Mouse (Mus musculus) right cerebral cortex, postnatal 36 days (tissue): ENCODE data around the gene Bag3.
A peak's percentile ranks its signal among the peaks of the same experiment; 100 is the strongest.
"Not testable (repeated sequence)": the region's sequence is repeated elsewhere in the genome, so short reads cannot be mapped to it uniquely, and the experiment has no call there.

Experiments used
- DNase-seq, 2 experiments: peaks; one replicate each; pipeline ENCODE4 v3.0.0; 2022; ENCODE audit warnings: low spot score in 2 of 2, mixed read lengths in 1 of 2

Bag3 gene

GRCm38 (mm10) chr7:128567561-128568244 lies 44.3 kb downstream of the Bag3 start:
- no peak for DNase-seq

- DNase-seq = not testable (repeated sequence)
Measured at GRCm38 (mm10) chr7:128569429-128569828, 46.0 kb downstream of the Bag3 start.

- DNase-seq = no peak
Measured at GRCm38 (mm10) chr7:128569987-128570656, 46.7 kb downstream of the Bag3 start.

GRCm38 (mm10) chr7:128570657-128571056 lies 47.2 kb downstream of the Bag3 start:
- DNase-seq = not testable (repeated sequence)

GRCm38 (mm10) chr7:128572030-128572429 lies 48.6 kb downstream of the Bag3 start:
- no peak for DNase-seq

GRCm38 (mm10) chr7:128575211-128575610 lies 51.8 kb downstream of the Bag3 start:
- DNase-seq = no peak

- no peak for DNase-seq
Measured at GRCm38 (mm10) chr7:128575794-128576193, 52.4 kb downstream of the Bag3 start.

GRCm38 (mm10) chr7:128577607-128578006 lies 54.2 kb downstream of the Bag3 start:
- no peak for DNase-seq

GRCm38 (mm10) chr7:128578199-128578945 lies 55.0 kb downstream of the Bag3 start:
- DNase-seq = no peak

- DNase-seq = no peak
Measured at GRCm38 (mm10) chr7:128579381-128579780, 56.0 kb downstream of the Bag3 start.

- no peak for DNase-seq
Measured at GRCm38 (mm10) chr7:128580318-128580717, 56.9 kb downstream of the Bag3 start.

GRCm38 (mm10) chr7:128581864-128582484 lies 58.6 kb downstream of the Bag3 start:
- no peak for DNase-seq

GRCm38 (mm10) chr7:128583213-128583948 lies 60.0 kb downstream of the Bag3 start:
- peak; percentile 79 to 87 for DNase-seq

- DNase-seq = no peak
Measured at GRCm38 (mm10) chr7:128587334-128587933, 64.0 kb downstream of the Bag3 start.

GRCm38 (mm10) chr7:128591345-128592084 lies 68.1 kb downstream of the Bag3 start:
- DNase-seq = no peak

GRCm38 (mm10) chr7:128592118-128592935 lies 68.9 kb downstream of the Bag3 start:
- DNase-seq = peak; percentile 31 to 32

GRCm38 (mm10) chr7:128592936-128593241 lies 69.5 kb downstream of the Bag3 start:
- DNase-seq = no peak

- no peak for DNase-seq
Measured at GRCm38 (mm10) chr7:128596274-128596673, 72.9 kb downstream of the Bag3 start.
